Mouse (Mus musculus) kidney, adult 2 months (tissue): Measurements from ENCODE around the gene Cbx8. TPM values are rescaled to one million over a fixed set of nuclear protein-coding genes. Genes with fewer than 3 reads are reported as not detected.

Experiments
- DNase-seq: peaks from one replicate; pipeline ENCODE4 v3.0.0; 2021
- H3K27ac ChIP-seq: fragments of 200-500 bp; 2 replicates; pipeline ENCODE4 v1.5.1; 2012; ENCODE audit warnings: low read depth, low read length, control low read depth, inconsistent platforms; ENCODE audit not compliant: insufficient read depth
- H3K27me3 ChIP-seq: fragments of 200-500 bp; replicated peaks from 2 replicates; pipeline ENCODE4 v1.6.1; 2012; ENCODE audit warnings: mild to moderate bottlenecking, moderate library complexity, low read length, inconsistent platforms; ENCODE audit not compliant: control insufficient read depth, insufficient read depth
- H3K36me3 ChIP-seq: fragments of 200-500 bp; 2 replicates; pipeline ENCODE4 v1.6.1; 2012; ENCODE audit warnings: mild to moderate bottlenecking, moderate library complexity, low read length, inconsistent platforms; ENCODE audit not compliant: control insufficient read depth, insufficient read depth
- H3K4me1 ChIP-seq: fragments of 200-500 bp; 2 replicates; pipeline ENCODE4 v1.6.1; 2011; ENCODE audit warnings: low read length; ENCODE audit not compliant: control insufficient read depth, insufficient read depth
- H3K4me3 ChIP-seq: fragments of 200-500 bp; 2 replicates; pipeline ENCODE4 v1.5.1; 2011; ENCODE audit warnings: mild to moderate bottlenecking, low read depth, low read length, control low read depth; ENCODE audit not compliant: insufficient read depth
- CTCF ChIP-seq: fragments of 200-500 bp; conservative IDR thresholded peaks from 2 replicates; pipeline ENCODE4 v1.5.1; 2011; ENCODE audit warnings: low read depth, mild to moderate bottlenecking, control low read depth, low read length, moderate library complexity, mixed read lengths; ENCODE audit not compliant: insufficient read depth, insufficient read length
- POLR2A ChIP-seq: fragments of 200-500 bp; IDR thresholded peaks from one replicate; pipeline ENCODE4 v1.6.1; 2011; ENCODE audit warnings: low read depth, low read length, control low read depth
- WGBS: fragments of 180-500 bp; shearing (Covaris S2); methylation state at CpG from one replicate; pipeline ENCODE4 v1.1.7; 2018; 5-methylcytosine and 5-hydroxymethylcytosine counted together
- polyA plus RNA-seq: library from polyadenylated mRNA; depleted of rRNA; stranded (reverse); fragments of >200 nt; gene quantifications from 2 replicates; pipeline ENCODE4 v1.2.3, GENCODE M21; 2012

Gene Cbx8
- polyA plus RNA-seq, 1 experiment: 2.1 TPM

DNA sequence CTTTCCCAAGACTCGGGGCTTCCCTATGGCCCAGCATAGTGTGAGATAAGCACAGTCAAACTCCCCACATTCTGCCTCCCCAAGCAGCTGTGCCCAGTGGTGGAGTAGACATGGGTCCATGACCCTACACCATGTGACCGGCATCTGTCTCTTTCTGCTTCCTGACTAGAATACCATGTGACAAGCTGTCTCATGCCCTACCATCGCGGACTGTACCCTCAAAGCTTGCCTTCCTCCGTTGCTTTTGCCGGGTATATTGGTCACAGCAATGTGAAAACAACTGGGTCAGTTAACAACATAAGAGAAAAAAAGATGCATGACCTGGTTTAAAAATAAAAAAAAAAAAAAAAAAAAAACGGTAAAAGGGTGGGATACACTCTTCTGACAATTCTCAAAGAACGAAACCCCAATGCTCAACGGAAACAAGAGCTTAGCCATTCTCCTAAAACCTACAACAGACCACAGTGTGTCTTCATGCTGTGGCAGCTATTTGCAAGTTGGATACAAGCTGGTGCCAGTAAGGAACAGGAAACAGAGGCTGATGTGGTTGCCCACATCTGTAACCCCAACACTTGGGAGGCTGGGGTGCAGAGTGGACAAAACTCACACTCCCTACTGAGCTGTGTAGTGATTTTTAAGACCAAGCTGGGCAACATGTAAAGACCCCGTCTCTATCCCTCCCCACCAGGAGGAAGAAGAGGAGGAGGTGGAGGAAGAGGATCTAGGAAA, 35.1 kb downstream of the Cbx8 start:
- Histone ChIP-seq H3K36me3 (no peaks in the 10 kb centered on the region), H3K27me3 (no peaks in the 10 kb centered on the region), H3K4me3 (no peak overlapping the region), H3K27ac (no peak overlapping the region), H3K4me1 (peaks cover 3% of the 10 kb centered on the region; the same call in 1 of the 2 replicates)
- WGBS: 81% methylated on average over 10 of the region's 10 CpGs
- TF ChIP-seq POLR2A: no peak
- TF ChIP-seq CTCF: no peak
- DNase-seq: no peak

GRCm38 (mm10) chr11:119001493-119002128, 39.2 kb downstream of the Cbx8 start:
- no peaks in the 10 kb centered on the region for H3K36me3 ChIP-seq

GRCm38 (mm10) chr11:119000877-119001276, 39.9 kb downstream of the Cbx8 start:
- 66% methylated on average over 2 of the region's 2 CpGs for WGBS
- Histone ChIP-seq H3K36me3 (no peaks in the 10 kb centered on the region), H3K4me3 (no peak overlapping the region), H3K27ac (no peak overlapping the region), H3K4me1 (no peaks in the 10 kb centered on the region), H3K27me3 (no peaks in the 10 kb centered on the region)
- TF ChIP-seq CTCF: no peak
- DNase-seq: no peak

More at GRCm38 (mm10) chr11:119001493-119002128, 39.2 kb downstream of the Cbx8 start:
- no peaks in the 10 kb centered on the region for H3K27me3 ChIP-seq
- H3K4me3 ChIP-seq: no peak overlapping the region
- no peak overlapping the region for H3K27ac ChIP-seq
- no peaks in the 10 kb centered on the region for H3K4me1 ChIP-seq
- no peak for DNase-seq
- WGBS: 52% methylated on average over 4 of the region's 4 CpGs
- no peak for TF ChIP-seq CTCF
- TF ChIP-seq POLR2A: no peak

GRCm38 (mm10) chr11:118999361-118999804, 41.4 kb downstream of the Cbx8 start:
- Histone ChIP-seq H3K27ac (no peak overlapping the region), H3K27me3 (no peaks in the 10 kb centered on the region), H3K36me3 (no peaks in the 10 kb centered on the region), H3K4me1 (no peaks in the 10 kb centered on the region), H3K4me3 (no peak overlapping the region)
- TF ChIP-seq CTCF (no peak), POLR2A (no peak)
- DNase-seq: no peak
- 6% methylated on average over 26 of the region's 26 CpGs for WGBS

- no peaks in the 10 kb centered on the region for H3K27me3 ChIP-seq
- no peaks in the 10 kb centered on the region for H3K4me1 ChIP-seq
- peak; percentile 67 for DNase-seq
- H3K27ac ChIP-seq: no peak overlapping the region
- H3K36me3 ChIP-seq: no peaks in the 10 kb centered on the region
- TF ChIP-seq CTCF (peak; percentile 71), POLR2A (no peak)
- no peak overlapping the region for H3K4me3 ChIP-seq
- 10% methylated on average over 30 of the region's 30 CpGs for WGBS
Measured at GRCm38 (mm10) chr11:118998540-118999265, 42.1 kb downstream of the Cbx8 start.

GRCm38 (mm10) chr11:118997182-118997581, 43.6 kb downstream of the Cbx8 start:
- WGBS: 41% methylated on average over 3 of the region's 3 CpGs

GRCm38 (mm10) chr11:118995448-118995847, 45.3 kb downstream of the Cbx8 start:
- Histone ChIP-seq H3K4me3 (no peak overlapping the region), H3K27ac (no peak overlapping the region), H3K36me3 (no peaks in the 10 kb centered on the region), H3K4me1 (no peaks in the 10 kb centered on the region), H3K27me3 (no peaks in the 10 kb centered on the region)
- DNase-seq: no peak
- TF ChIP-seq CTCF (no peak), POLR2A (no peak)
- WGBS: 37% methylated on average over 4 of the region's 4 CpGs

More at GRCm38 (mm10) chr11:118997182-118997581, 43.6 kb downstream of the Cbx8 start:
- peak; percentile 21 for DNase-seq
- Histone ChIP-seq H3K27ac (no peak overlapping the region), H3K4me1 (no peaks in the 10 kb centered on the region), H3K27me3 (no peaks in the 10 kb centered on the region), H3K36me3 (no peaks in the 10 kb centered on the region), H3K4me3 (no peak overlapping the region)
- no peak for TF ChIP-seq POLR2A
- no peak for TF ChIP-seq CTCF
